Mouse (Mus musculus): ENCODE data around the gene Rabgap1l. TPM values are rescaled to one million over a fixed set of nuclear protein-coding genes. Genes with fewer than 3 reads are reported as not detected.

Rabgap1l gene
- polyA plus RNA-seq, 1 experiment, result 25.6 TPM

GRCm38 (mm10) chr1:160534571-160535335 is 258.3 kb downstream of the Rabgap1l start:
- DNase-seq, result no peak
- no peak for TF ChIP-seq POLR2A (IDR thresholded peaks at IDR 0.05; ENCODE audit: borderline replicate concordance, extremely low read depth, low read depth, low read length)
- no peak for TF ChIP-seq CTCF (IDR thresholded peaks at IDR 0.05; ENCODE audit: insufficient read depth, low read length)
- no peaks in the 10 kb centered on the region for H3K4me1 ChIP-seq (ENCODE audit: control insufficient read depth, insufficient read depth, low read length)
- 75% methylated on average over 2 of the region's 2 CpGs for WGBS
- no peak overlapping the region for H3K4me3 ChIP-seq (replicated peaks; ENCODE audit: extremely low read depth, low read depth, low read length)

DNA sequence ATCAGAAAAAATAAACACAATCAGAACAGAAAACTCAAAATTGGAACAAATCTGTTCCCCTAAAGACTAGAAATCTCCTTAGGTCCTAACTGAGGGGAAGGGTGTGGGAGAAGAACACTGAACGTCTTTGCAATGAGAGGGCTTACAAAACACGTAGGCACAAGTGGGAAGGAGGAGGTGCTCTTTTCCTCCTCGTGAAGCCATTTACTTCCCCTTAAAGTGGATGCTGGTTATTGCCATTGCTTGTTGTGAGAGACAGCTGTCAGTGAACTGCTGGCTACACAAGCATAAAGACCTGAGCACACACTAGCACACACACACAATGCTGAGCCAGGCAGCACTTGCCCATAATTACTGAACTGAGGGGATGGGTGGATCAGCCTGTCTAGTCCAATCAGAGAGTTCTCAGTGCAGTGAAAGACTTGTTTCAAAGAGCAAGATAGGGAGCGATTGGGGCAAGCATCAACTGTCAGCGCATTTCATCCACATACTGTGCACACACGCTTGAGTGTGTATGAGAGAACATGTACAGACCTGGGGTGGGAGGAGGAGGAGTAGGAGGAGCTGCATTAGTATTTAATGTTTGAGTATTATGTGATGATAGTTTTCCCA is 259.7 kb downstream of the Rabgap1l start:
- no peak for DNase-seq
- TF ChIP-seq CTCF (IDR thresholded peaks at IDR 0.05; ENCODE audit: insufficient read depth, low read length) (no peak), POLR2A (IDR thresholded peaks at IDR 0.05; ENCODE audit: borderline replicate concordance, extremely low read depth, low read depth, low read length) (no peak)
- WGBS, result 65% methylated on average over 6 of the region's 6 CpGs
- Histone ChIP-seq H3K4me3 (replicated peaks; ENCODE audit: extremely low read depth, low read depth, low read length) (no peak overlapping the region), H3K4me1 (ENCODE audit: control insufficient read depth, insufficient read depth, low read length) (no peaks in the 10 kb centered on the region)

GRCm38 (mm10) chr1:160531402-160531801 is 261.6 kb downstream of the Rabgap1l start:
- TF ChIP-seq CTCF (IDR thresholded peaks at IDR 0.05; ENCODE audit: insufficient read depth, low read length) (0 out of 2 replicates have a peak, but pooled peaks have one; percentile 7), POLR2A (IDR thresholded peaks at IDR 0.05; ENCODE audit: borderline replicate concordance, extremely low read depth, low read depth, low read length) (no peak)
- Histone ChIP-seq H3K4me3 (replicated peaks; ENCODE audit: extremely low read depth, low read depth, low read length) (no peak overlapping the region), H3K4me1 (ENCODE audit: control insufficient read depth, insufficient read depth, low read length) (no peaks in the 10 kb centered on the region)
- whole genome bisulfite sequencing, result 25% methylated on average over 5 of the region's 5 CpGs
- DNase-seq, result peak; percentile 47

GRCm38 (mm10) chr1:160521918-160522317 is 271.1 kb downstream of the Rabgap1l start:
- WGBS, result 56% methylated on average over 3 of the region's 3 CpGs
- no peaks in the 10 kb centered on the region for H3K4me1 ChIP-seq (ENCODE audit: control insufficient read depth, insufficient read depth, low read length)
- TF ChIP-seq POLR2A (IDR thresholded peaks at IDR 0.05; ENCODE audit: borderline replicate concordance, extremely low read depth, low read depth, low read length) (no peak), CTCF (IDR thresholded peaks at IDR 0.05; ENCODE audit: insufficient read depth, low read length) (no peak)

DNA sequence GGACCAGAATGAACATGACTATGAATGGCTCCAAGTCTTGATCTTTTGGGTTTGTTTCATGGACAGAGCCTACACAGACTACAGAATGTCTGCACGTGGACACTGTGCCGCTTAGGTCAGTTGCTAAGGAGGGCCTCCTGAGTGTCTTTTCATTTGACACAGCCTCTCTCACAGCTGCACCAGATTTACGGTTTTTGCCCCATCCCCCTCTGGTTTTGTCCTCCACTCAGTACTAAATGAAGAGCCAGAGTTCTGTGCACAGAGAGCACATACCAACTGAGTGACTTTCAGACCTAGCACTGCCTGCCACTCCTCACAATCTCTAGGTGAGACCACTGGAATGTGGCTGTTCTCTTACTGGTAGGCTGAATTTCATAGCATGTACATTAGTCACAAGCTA is 272.3 kb downstream of the Rabgap1l start:
- Histone ChIP-seq H3K4me1 (ENCODE audit: control insufficient read depth, insufficient read depth, low read length) (no peaks in the 10 kb centered on the region), H3K4me3 (replicated peaks; ENCODE audit: extremely low read depth, low read depth, low read length) (no peak overlapping the region)
- DNase-seq, result no peak
- TF ChIP-seq CTCF (IDR thresholded peaks at IDR 0.05; ENCODE audit: insufficient read depth, low read length), result no peak
- TF ChIP-seq POLR2A (IDR thresholded peaks at IDR 0.05; ENCODE audit: borderline replicate concordance, extremely low read depth, low read depth, low read length), result no peak
- 59% methylated on average over 3 of the region's 3 CpGs for WGBS

More at GRCm38 (mm10) chr1:160521918-160522317, 271.1 kb downstream of the Rabgap1l start:
- no peak for DNase-seq
- no peak overlapping the region for H3K4me3 ChIP-seq (replicated peaks; ENCODE audit: extremely low read depth, low read depth, low read length)

- Histone ChIP-seq H3K4me3 (replicated peaks; ENCODE audit: extremely low read depth, low read depth, low read length) (no peak overlapping the region), H3K4me1 (ENCODE audit: control insufficient read depth, insufficient read depth, low read length) (no peaks in the 10 kb centered on the region)
- 76% methylated on average over 1 of the region's 1 CpGs for WGBS
- no peak for DNase-seq
- no peak for TF ChIP-seq CTCF (IDR thresholded peaks at IDR 0.05; ENCODE audit: insufficient read depth, low read length)
- TF ChIP-seq POLR2A (IDR thresholded peaks at IDR 0.05; ENCODE audit: borderline replicate concordance, extremely low read depth, low read depth, low read length), result no peak
Observed at GRCm38 (mm10) chr1:160519896-160520465, 273.0 kb downstream of the Rabgap1l start.

DNA sequence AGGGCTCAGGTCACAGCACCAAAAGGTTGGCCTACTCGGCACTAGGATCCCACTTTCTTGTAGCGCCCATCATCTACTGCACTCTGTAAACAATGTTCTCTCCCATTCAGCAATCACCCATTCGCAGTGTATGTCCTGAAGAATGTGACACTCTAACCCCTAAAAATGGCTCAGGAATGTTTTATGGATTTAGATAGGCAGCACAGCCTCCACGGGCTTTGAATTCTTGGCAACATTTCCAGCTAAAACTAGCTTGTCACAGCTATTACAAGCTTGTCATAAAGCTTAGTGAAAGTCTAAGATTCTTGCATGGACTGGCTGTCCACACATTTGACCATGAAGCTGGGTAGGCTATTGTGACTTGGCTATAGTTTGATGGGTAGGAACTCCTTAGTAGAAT is 274.5 kb downstream of the Rabgap1l start:
- no peak overlapping the region for H3K4me3 ChIP-seq (replicated peaks; ENCODE audit: extremely low read depth, low read depth, low read length)
- H3K4me1 ChIP-seq (ENCODE audit: control insufficient read depth, insufficient read depth, low read length), result no peaks in the 10 kb centered on the region
- DNase-seq, result no peak
- TF ChIP-seq POLR2A (IDR thresholded peaks at IDR 0.05; ENCODE audit: borderline replicate concordance, extremely low read depth, low read depth, low read length), result no peak
- 43% methylated on average over 4 of the region's 4 CpGs for WGBS

GRCm38 (mm10) chr1:160507766-160508165 is 285.2 kb downstream of the Rabgap1l start:
- no peak for TF ChIP-seq POLR2A (IDR thresholded peaks at IDR 0.05; ENCODE audit: borderline replicate concordance, extremely low read depth, low read depth, low read length)
- TF ChIP-seq CTCF (IDR thresholded peaks at IDR 0.05; ENCODE audit: insufficient read depth, low read length), result no peak
- H3K4me1 ChIP-seq (ENCODE audit: control insufficient read depth, insufficient read depth, low read length), result no peaks in the 10 kb centered on the region
- no peak for DNase-seq
- no peak overlapping the region for H3K4me3 ChIP-seq (replicated peaks; ENCODE audit: extremely low read depth, low read depth, low read length)

DNA sequence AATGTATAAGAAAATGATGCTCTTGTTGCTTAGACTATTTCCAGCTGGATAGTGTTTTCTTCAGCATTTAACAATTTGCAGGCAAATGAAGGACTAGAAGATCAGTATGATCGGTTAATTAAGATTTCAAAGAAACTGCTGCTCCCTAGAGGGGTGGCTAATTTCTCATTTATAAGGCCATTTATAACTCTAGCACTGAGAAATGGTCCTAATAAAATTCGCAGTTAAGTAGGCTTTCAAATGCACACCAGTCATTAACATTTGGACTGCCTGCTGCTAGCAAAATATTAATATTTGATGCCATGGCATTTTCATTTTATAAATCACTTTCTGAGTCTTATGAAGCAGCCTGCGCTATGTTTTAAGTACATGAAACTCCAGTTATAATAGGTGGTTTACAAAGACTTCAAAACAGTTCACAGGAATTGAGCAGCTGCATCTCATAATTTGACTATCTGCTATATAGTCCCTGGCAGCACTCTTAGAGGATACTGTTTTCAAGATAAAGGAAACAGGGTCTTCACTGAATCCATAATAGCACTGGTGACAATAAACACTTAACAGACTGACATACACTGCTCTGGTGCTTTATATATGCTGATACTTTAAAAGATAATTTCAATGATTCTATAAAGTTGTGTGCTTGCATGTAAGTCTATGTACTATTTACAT is 296.0 kb downstream of the Rabgap1l start:
- H3K4me1 ChIP-seq (ENCODE audit: control insufficient read depth, insufficient read depth, low read length), result no peaks in the 10 kb centered on the region
- TF ChIP-seq POLR2A (IDR thresholded peaks at IDR 0.05; ENCODE audit: borderline replicate concordance, extremely low read depth, low read depth, low read length) (no peak), CTCF (IDR thresholded peaks at IDR 0.05; ENCODE audit: insufficient read depth, low read length) (no peak)
- 83% methylated on average over 3 of the region's 3 CpGs for WGBS
- DNase-seq, result no peak
- no peak overlapping the region for H3K4me3 ChIP-seq (replicated peaks; ENCODE audit: extremely low read depth, low read depth, low read length)
